10 mouse cellular contexts compared by ENCODE assay signal in genomic region chr3:154192328-154193030, GRCm38 (mm10).
DNase-seq lines count a peak whose midpoint lies in the region; ATAC-seq lines count a peak whose summit lies in the region.
"Had no signal": no experiment of that assay in that cellular context is flagged by ENCODE, and none has a peak within 500 bp of the region (broad histone marks: within the 10 kb centered on the region; RNA-seq: fewer than 3 reads in every experiment).

No protein-coding gene starts in this region.

- H3K9ac ChIP-seq in kidney, embryonic 14.5 days (ENCODE audit: low read depth, low read length), result no peak overlapping the region
- no peak overlapping the region for H3K9ac ChIP-seq in hindbrain, embryonic 14.5 days
- H3K9ac ChIP-seq in midbrain, embryonic 12.5 days (replicated peaks), result no peak overlapping the region

- no peak overlapping the region for H3K27ac ChIP-seq in kidney, embryonic 14.5 days (ENCODE audit: low read depth, low read length)
- no peak overlapping the region for H3K27ac ChIP-seq in hindbrain, embryonic 14.5 days
- no peak overlapping the region; the same call in 1 of the 2 replicates for H3K27ac ChIP-seq in midbrain, embryonic 12.5 days (replicated peaks)
- H3K27ac ChIP-seq: macrophage had no signal

- no peak overlapping the region for H3K4me3 ChIP-seq in kidney, embryonic 14.5 days (ENCODE audit: low read length)
- H3K4me3 ChIP-seq in hindbrain, embryonic 14.5 days (replicated peaks; ENCODE audit: low read length), result no peak overlapping the region
- H3K4me3 ChIP-seq in midbrain, embryonic 12.5 days, result no peak overlapping the region

- H3K27me3 ChIP-seq in kidney, embryonic 14.5 days (ENCODE audit: control insufficient read depth, insufficient read depth, low read length), result 0 out of 2 replicates have a peak, but pooled peaks cover 4% of the 10 kb centered on the region
- no peaks in the 10 kb centered on the region for H3K27me3 ChIP-seq in hindbrain, embryonic 14.5 days (ENCODE audit: control insufficient read depth, insufficient read depth, low read length)
- H3K27me3 ChIP-seq in midbrain, embryonic 12.5 days, result no peaks in the 10 kb centered on the region

- no peaks in the 10 kb centered on the region for H3K9me3 ChIP-seq in kidney, embryonic 14.5 days (ENCODE audit: control insufficient read depth, low read length)
- H3K9me3 ChIP-seq in hindbrain, embryonic 14.5 days (ENCODE audit: control insufficient read depth, low read length), result no peaks in the 10 kb centered on the region
- H3K9me3 ChIP-seq in midbrain, embryonic 12.5 days, result no peaks in the 10 kb centered on the region

- ATAC-seq in kidney, embryonic 14.5 days (ENCODE audit: low FRiP score, low TSS enrichment), result peak; percentile 53; the same call in 1 of the 2 replicates
- ATAC-seq in hindbrain, embryonic 14.5 days (ENCODE audit: low FRiP score), result peak; percentile 49; the same call in 1 of the 2 replicates
- peak; percentile 25; the same call in 1 of the 2 replicates for ATAC-seq in midbrain, embryonic 12.5 days (ENCODE audit: low FRiP score, low read depth)
- ATAC-seq in megakaryocyte progenitor cell, adult 5-6 weeks (replicated peaks; ENCODE audit: poor library complexity), result no peak

- H3K36me3 ChIP-seq in kidney, embryonic 14.5 days (ENCODE audit: control insufficient read depth, insufficient read depth, low read length), result no peaks in the 10 kb centered on the region
- no peaks in the 10 kb centered on the region for H3K36me3 ChIP-seq in hindbrain, embryonic 14.5 days (replicated peaks; ENCODE audit: control insufficient read depth, insufficient read depth)
- no peaks in the 10 kb centered on the region for H3K36me3 ChIP-seq in midbrain, embryonic 12.5 days

- no peak for DNase-seq in kidney, adult 11 months
- peak; percentile 34 for DNase-seq in embryo, embryonic 11 days
- no peak for DNase-seq in hindbrain, embryonic 14.5 days (ENCODE audit: low spot score)
- DNase-seq in urinary bladder, adult 18-20 months (ENCODE audit: low spot score in 2 of 2), result no peak
- no peak for DNase-seq in urinary bladder, postnatal 10 days (ENCODE audit: low spot score)
- DNase-seq: thymus, adult 18-20 months had no signal

- 7% methylated on average over 13 of the region's 14 CpGs for WGBS in kidney, embryonic 14.5 days
- 5% methylated on average over 13 of the region's 14 CpGs for WGBS in hindbrain, embryonic 14.5 days
- WGBS in midbrain, embryonic 12.5 days, result 6% methylated on average over 11 of the region's 14 CpGs

- no peak overlapping the region for H3K4me2 ChIP-seq in kidney, embryonic 14.5 days (replicated peaks; ENCODE audit: low read depth, low read length)
- no peak overlapping the region for H3K4me2 ChIP-seq in hindbrain, embryonic 14.5 days (replicated peaks)
- H3K4me2 ChIP-seq in midbrain, embryonic 12.5 days (replicated peaks), result peak overlapping the region; percentile 16

- 0 out of 2 replicates have a peak, but pooled peaks cover 3% of the 10 kb centered on the region for H3K4me1 ChIP-seq in kidney, embryonic 14.5 days (ENCODE audit: control insufficient read depth, insufficient read depth, low read length)
- peaks cover 17% of the 10 kb centered on the region for H3K4me1 ChIP-seq in hindbrain, embryonic 14.5 days (replicated peaks; ENCODE audit: control insufficient read depth, insufficient read depth, low read length)
- peaks cover 35% of the 10 kb centered on the region for H3K4me1 ChIP-seq in midbrain, embryonic 12.5 days
